Mouse (Mus musculus): ENCODE data around the gene Spint4.

DNA sequence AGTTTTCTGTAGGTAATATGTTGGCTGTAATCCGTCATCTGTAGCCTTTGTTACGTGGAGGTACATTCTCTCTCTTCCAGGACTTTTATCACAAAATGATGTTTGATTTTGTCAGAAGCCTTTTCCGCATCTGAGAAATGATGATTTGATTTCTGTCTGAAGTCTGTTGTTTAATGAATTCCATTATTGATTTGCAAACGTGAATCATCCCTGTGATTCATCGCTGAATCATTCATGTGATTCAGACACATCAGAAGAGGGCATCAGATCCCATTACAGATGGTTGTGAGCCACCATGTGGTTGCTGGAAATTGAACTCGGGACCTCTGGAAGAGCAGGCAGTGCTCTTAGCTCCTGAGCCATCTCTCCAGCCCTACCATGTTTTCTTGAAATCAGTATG is 50.7 kb downstream of the Spint4 start:
- TF ChIP-seq CTCF (IDR thresholded peaks at IDR 0.05) = no peak
- TF ChIP-seq EP300 (IDR thresholded peaks at IDR 0.05) = no peak

Measured in lung, postnatal 0 days (tissue).